Mouse (Mus musculus) cerebellum, adult 2 months (tissue): ENCODE results near the gene Ttf2. TPM values are rescaled to one million over a fixed set of nuclear protein-coding genes. Genes with fewer than 3 reads are reported as not detected.
A peak's percentile ranks its signal among the peaks of the same experiment; 100 is the strongest.

ENCODE experiments used
- DNase-seq, 2 experiments: peaks; one replicate each; pipeline ENCODE4 v3.0.0; 2021
- H3K27ac ChIP-seq: fragments of 200-500 bp; 2 replicates; pipeline ENCODE4 v1.5.1; 2012; ENCODE audit warnings: low read length, control low read depth, inconsistent platforms; ENCODE audit not compliant: insufficient read depth
- H3K27me3 ChIP-seq: fragments of 200-500 bp; 2 replicates; pipeline ENCODE4 v1.6.1; 2012; ENCODE audit warnings: inconsistent platforms, mild to moderate bottlenecking, low read length, moderate library complexity; ENCODE audit not compliant: control insufficient read depth, insufficient read depth
- H3K4me1 ChIP-seq: fragments of 200-500 bp; 2 replicates; pipeline ENCODE4 v1.6.1; 2011; ENCODE audit warnings: low read length; ENCODE audit not compliant: control insufficient read depth, insufficient read depth
- H3K4me3 ChIP-seq: fragments of 200-500 bp; replicated peaks from 2 replicates; pipeline ENCODE3; 2011; ENCODE audit warnings: mild to moderate bottlenecking, low read depth, low read length, control low read depth; ENCODE audit not compliant: insufficient read depth
- CTCF ChIP-seq: fragments of 200-500 bp; IDR thresholded peaks from 2 replicates; pipeline ENCODE4 v1.5.1; 2011; ENCODE audit warnings: low read depth, mild to moderate bottlenecking, control low read depth, low read length, moderate library complexity, borderline replicate concordance; ENCODE audit not compliant: insufficient read depth
- POLR2A ChIP-seq: fragments of 200-500 bp; IDR thresholded peaks from 2 replicates; pipeline ENCODE4 v1.6.1; 2011; ENCODE audit warnings: low read length, control low read depth, borderline replicate concordance; ENCODE audit not compliant: insufficient read depth
- WGBS: fragments of 180-500 bp; shearing (Covaris S2); methylation state at CpG from one replicate; pipeline ENCODE4 v1.1.7; 2018; 5-methylcytosine and 5-hydroxymethylcytosine counted together
- polyA plus RNA-seq: library from polyadenylated mRNA; depleted of rRNA; stranded (reverse); fragments of >200 nt; gene quantifications from 2 replicates; pipeline ENCODE4 v1.2.3, GENCODE M21; 2012

The Ttf2 gene
- polyA plus RNA-seq, 1 experiment = 2.2 TPM

DNA sequence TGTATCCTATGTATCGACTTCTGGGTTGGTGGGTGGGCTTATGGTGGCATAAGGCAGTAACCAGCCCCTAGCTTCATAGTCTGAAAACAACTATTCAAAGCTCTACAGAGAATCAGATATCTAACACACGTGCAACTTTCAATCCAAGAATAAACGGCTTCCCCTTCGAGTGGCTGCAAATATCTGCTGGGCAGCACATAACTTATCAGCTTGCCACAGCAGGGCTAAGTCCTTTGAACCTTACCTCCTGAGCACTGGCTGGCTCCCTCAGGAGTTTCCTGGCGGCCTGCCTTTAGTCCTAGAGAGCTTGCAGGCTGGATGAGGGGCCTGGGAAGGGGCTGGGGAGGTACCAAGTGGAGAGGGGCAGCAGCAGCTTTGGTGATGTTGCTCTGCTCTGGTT is 8.5 kb downstream of the Ttf2 start:
- no peak overlapping the region for H3K27ac ChIP-seq
- no peaks in the 10 kb centered on the region for H3K4me1 ChIP-seq
- TF ChIP-seq POLR2A (no peak), CTCF (no peak)
- 82% methylated on average over 5 of the region's 5 CpGs for WGBS
- H3K27me3 ChIP-seq = no peaks in the 10 kb centered on the region
- no peak for DNase-seq
- no peak overlapping the region for H3K4me3 ChIP-seq

DNA sequence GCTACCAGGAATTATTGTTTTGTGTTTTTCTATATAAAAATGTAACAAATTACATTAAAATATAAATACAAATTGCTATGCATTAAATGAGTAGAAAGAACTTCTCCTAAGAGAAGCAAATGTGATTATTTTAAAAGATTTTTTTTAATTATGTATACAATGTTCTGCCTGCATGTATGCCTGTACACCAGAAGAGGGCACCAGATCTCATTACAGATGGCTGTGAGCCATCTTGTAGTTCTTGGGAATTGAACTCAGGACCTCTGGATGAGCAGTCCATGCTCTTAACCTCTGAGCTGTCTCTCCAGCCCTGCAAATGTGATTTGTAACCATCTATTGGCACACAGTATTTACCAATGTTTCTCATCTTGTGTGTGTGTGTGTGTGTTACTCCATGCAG is 14.8 kb downstream of the Ttf2 start:
- no peak for DNase-seq
- no peak overlapping the region for H3K4me3 ChIP-seq
- TF ChIP-seq POLR2A = no peak
- TF ChIP-seq CTCF = no peak
- no peak overlapping the region for H3K27ac ChIP-seq
- no peaks in the 10 kb centered on the region for H3K27me3 ChIP-seq
- 0 out of 2 replicates have a peak, but pooled peaks cover 4% of the 10 kb centered on the region for H3K4me1 ChIP-seq

DNA sequence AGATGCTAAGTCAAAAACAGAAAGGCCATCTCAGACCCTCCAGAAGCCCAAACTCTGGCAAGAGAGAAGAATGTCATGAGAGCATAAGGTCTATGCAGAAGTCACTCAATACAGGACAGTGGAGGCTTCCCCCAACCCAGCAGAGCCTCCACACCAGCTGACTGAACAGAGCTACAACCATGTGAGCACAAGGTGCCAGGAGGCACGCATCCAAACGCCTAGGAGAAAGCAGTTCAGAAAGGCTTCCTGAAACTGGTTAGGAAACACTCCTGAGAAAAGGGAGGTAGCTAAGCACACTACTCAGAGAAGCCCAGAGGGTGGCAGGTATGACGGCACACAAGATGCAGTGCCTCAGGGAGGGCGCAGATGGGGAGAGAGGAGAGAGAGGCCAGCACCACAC is 17.9 kb downstream of the Ttf2 start:
- no peak overlapping the region for H3K4me3 ChIP-seq
- H3K4me1 ChIP-seq = 0 out of 2 replicates have a peak, but pooled peaks cover 4% of the 10 kb centered on the region
- 32% methylated on average over 4 of the region's 4 CpGs for WGBS
- no peak overlapping the region for H3K27ac ChIP-seq
- no peaks in the 10 kb centered on the region for H3K27me3 ChIP-seq
- peak in 1 of 2 experiments; percentile 12 for DNase-seq
- TF ChIP-seq POLR2A = no peak
- TF ChIP-seq CTCF = no peak

DNA sequence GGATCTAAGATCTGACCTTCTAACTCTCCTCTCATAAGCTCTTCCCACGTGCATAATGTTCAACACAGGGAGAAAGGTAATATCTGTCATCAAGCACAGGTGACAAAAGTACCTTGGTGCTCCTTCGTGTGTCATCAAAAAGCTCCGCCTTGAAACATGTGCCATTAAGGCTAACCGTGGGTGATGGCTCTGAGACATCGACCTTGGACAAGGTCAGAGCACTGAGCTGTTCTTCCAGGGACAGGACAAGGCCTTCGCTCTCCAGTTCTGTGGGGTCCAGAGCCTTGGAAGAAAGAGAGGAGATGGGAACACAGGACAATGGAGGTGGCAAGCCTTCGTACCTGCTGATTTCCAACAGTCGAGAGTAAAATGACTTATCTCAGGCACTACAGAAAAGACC is 22.2 kb downstream of the Ttf2 start:
- DNase-seq = no peak
- no peaks in the 10 kb centered on the region for H3K27me3 ChIP-seq
- WGBS = 94% methylated on average over 8 of the region's 8 CpGs
- TF ChIP-seq POLR2A (no peak), CTCF (no peak)
- H3K4me3 ChIP-seq = no peak overlapping the region
- 0 out of 2 replicates have a peak, but pooled peaks cover 4% of the 10 kb centered on the region for H3K4me1 ChIP-seq
- no peak overlapping the region for H3K27ac ChIP-seq

DNA sequence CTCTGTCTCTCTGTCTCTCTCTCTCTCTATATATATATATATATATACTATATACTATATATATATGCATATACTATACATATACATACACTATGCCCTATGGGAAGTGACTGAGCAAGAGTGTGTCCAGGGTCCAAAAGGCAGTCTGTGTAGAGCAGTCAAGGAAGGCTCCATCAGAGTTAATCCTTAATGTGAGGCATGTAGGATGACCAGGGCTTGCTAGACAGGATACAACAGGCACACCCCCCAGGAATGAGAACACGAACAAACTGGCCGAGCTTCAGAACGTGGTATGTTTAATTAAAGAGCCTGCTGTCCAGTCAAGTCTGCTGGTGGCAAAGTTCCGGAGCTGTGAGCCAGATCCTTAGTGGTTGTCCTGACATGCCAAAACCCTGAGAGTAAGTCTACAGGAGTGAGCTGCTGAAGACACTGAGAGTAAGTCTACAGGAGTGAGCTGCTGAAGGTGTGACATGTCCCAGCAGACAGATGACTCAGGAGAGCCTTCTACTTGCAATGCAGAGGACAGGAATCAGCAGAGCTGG is 28.9 kb downstream of the Ttf2 start:
- Histone ChIP-seq H3K27ac (no peak overlapping the region), H3K4me3 (no peak overlapping the region), H3K4me1 (peaks cover 8% of the 10 kb centered on the region), H3K27me3 (no peaks in the 10 kb centered on the region)
- 28% methylated on average over 4 of the region's 4 CpGs for WGBS
- TF ChIP-seq CTCF = no peak
- TF ChIP-seq POLR2A = no peak
- no peak for DNase-seq

DNA sequence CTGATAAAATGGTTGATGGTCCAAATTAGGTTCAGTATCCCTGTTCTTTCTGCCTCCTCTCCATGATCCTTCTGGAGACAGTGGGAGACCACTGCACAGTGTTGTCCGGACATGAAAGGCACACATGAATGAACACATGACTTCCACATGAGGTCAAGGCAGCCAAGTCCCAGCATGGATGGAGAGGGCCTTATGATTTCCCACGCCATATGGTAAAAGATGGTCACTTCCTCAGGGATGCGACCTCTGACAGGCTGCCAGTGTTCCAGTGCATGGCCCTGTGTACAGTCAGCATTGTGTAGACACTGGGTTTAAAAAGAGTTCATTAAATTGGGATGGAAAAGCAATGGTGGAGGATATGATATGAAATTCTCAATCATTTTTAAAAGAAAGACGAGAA is 31.3 kb downstream of the Ttf2 start:
- no peak for TF ChIP-seq POLR2A
- no peak for TF ChIP-seq CTCF
- H3K27ac ChIP-seq = no peak overlapping the region
- DNase-seq = no peak
- H3K4me3 ChIP-seq = no peak overlapping the region
- H3K27me3 ChIP-seq = no peaks in the 10 kb centered on the region
- H3K4me1 ChIP-seq = peaks cover 8% of the 10 kb centered on the region
- 52% methylated on average over 4 of the region's 4 CpGs for WGBS

DNA sequence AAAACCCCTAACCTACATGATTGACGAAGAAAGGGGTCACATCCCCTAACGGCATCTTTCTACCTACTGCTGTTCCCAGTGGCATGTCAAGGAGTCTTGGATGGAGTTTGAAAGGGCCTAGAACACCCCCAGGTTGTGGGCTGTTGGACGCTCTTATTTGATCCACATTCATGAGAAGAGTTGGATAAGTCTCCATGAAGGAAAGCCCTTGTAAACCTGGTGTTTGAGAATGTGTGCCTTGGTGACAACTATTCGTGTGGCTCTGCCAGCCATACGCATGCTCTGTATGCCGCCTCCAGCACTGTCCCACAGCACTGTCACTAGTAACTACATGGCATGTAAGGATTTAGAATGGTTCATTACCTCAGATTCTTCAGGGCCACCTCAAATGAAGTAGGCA is 33.3 kb downstream of the Ttf2 start:
- WGBS = 97% methylated on average over 6 of the region's 6 CpGs
- H3K4me1 ChIP-seq = peaks cover 8% of the 10 kb centered on the region
- TF ChIP-seq CTCF (no peak), POLR2A (no peak)
- DNase-seq = no peak
- H3K27me3 ChIP-seq = no peaks in the 10 kb centered on the region
- no peak overlapping the region for H3K4me3 ChIP-seq
- H3K27ac ChIP-seq = no peak overlapping the region

DNA sequence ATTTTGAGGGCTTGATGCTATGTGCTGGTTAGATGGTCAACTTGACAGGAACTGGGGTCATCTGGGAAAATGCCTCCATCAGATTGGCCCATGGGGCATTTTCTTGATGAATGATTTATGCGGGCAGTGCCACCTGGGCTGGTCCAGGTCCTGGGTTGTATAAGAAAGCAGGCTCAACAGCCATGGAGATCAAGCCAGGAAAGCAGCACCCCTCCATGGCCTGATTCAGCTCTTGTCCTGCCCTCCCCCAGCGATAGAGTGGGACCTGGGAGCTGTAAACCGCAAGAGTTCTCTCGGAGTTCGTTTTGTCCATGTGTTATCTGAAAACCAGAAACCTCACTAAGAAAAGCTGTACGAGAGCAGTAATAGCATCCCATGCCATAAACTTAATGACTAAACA is 33.9 kb downstream of the Ttf2 start:
- no peak for TF ChIP-seq POLR2A
- no peak for TF ChIP-seq CTCF
- Histone ChIP-seq H3K27me3 (no peaks in the 10 kb centered on the region), H3K4me3 (no peak overlapping the region), H3K27ac (no peak overlapping the region), H3K4me1 (peaks cover 5% of the 10 kb centered on the region; the same call in 1 of the 2 replicates)
- no peak for DNase-seq
- WGBS = 97% methylated on average over 6 of the region's 6 CpGs
